Mouse (Mus musculus) myocyte (in vitro differentiated cells): Measurements from ENCODE around the gene Cnp. TPM values are rescaled to one million over a fixed set of nuclear protein-coding genes. Genes with fewer than 3 reads are reported as not detected.

Experiments
- H3K27me3 ChIP-seq: one replicate; pipeline ENCODE4 v1.6.1; 2011; ENCODE audit not compliant: control insufficient read depth, insufficient read depth, insufficient read length
- H3K36me3 ChIP-seq: one replicate; pipeline ENCODE4 v1.6.1; 2011; ENCODE audit not compliant: control insufficient read depth, insufficient read depth
- H3K4me2 ChIP-seq: one replicate; pipeline ENCODE4 v1.6.1; 2011; ENCODE audit warnings: low read depth, control low read depth
- H3K4me3 ChIP-seq: one replicate; pipeline ENCODE4 v1.5.1; 2011; ENCODE audit warnings: mild to moderate bottlenecking, control low read depth, moderate library complexity
- H3K79me2 ChIP-seq: one replicate; pipeline ENCODE4 v1.6.1; 2011; ENCODE audit not compliant: control insufficient read depth, insufficient read depth
- H3ac ChIP-seq: one replicate; pipeline ENCODE4 v1.6.1; 2011; ENCODE audit not compliant: control insufficient read depth, insufficient read length
- CEBPB ChIP-seq: IDR thresholded peaks from 2 replicates; pipeline ENCODE4 v1.6.1; 2011; ENCODE audit warnings: mild to moderate bottlenecking, moderate library complexity; ENCODE audit not compliant: poor library complexity, insufficient read depth, severe bottlenecking
- E2F4 ChIP-seq: IDR thresholded peaks from one replicate; pipeline ENCODE4 v1.6.1; 2011; ENCODE audit warnings: mild to moderate bottlenecking, control low read depth, moderate library complexity; ENCODE audit not compliant: insufficient read depth
- MAX ChIP-seq: IDR thresholded peaks from one replicate; pipeline ENCODE4 v1.6.1; 2011; ENCODE audit warnings: low read depth, mild to moderate bottlenecking, control low read depth
- MYOD1 ChIP-seq, 3 experiments: IDR thresholded peaks; one replicate each; pipeline ENCODE4 v1.6.1; 2011; ENCODE audit warnings: control low read depth in 2 of 3, low read depth in 2 of 3, mild to moderate bottlenecking in 2 of 3, moderate library complexity in 1 of 3; ENCODE audit not compliant: insufficient read length in 2 of 3, control insufficient read depth in 1 of 3
- MYOG ChIP-seq, 3 experiments: IDR thresholded peaks; one replicate each; pipeline ENCODE4 v1.6.1; 2011; ENCODE audit warnings: control low read depth in 2 of 3, low read depth in 2 of 3, mild to moderate bottlenecking in 2 of 3; ENCODE audit not compliant: insufficient read length in 2 of 3, control insufficient read depth in 1 of 3, insufficient read depth in 1 of 3
- POLR2A ChIP-seq: IDR thresholded peaks from one replicate; pipeline ENCODE4 v1.6.1; 2011; ENCODE audit warnings: low read depth, mild to moderate bottlenecking, control low read depth, moderate library complexity; ENCODE audit not compliant: insufficient read length
- POLR2AphosphoS2 ChIP-seq: IDR thresholded peaks from one replicate; pipeline ENCODE4 v1.6.1; 2011; ENCODE audit warnings: low read depth, control low read depth; ENCODE audit not compliant: insufficient read length
- REST ChIP-seq: IDR thresholded peaks from one replicate; pipeline ENCODE4 v1.6.1; 2011; ENCODE audit warnings: mild to moderate bottlenecking, control low read depth, moderate library complexity; ENCODE audit not compliant: insufficient read depth, insufficient read length
- SRF ChIP-seq: IDR thresholded peaks from one replicate; pipeline ENCODE4 v1.6.1; 2011; ENCODE audit warnings: low read depth; ENCODE audit not compliant: control insufficient read depth, insufficient read length
- TCF12 ChIP-seq: IDR thresholded peaks from one replicate; pipeline ENCODE4 v1.6.1; 2011; ENCODE audit warnings: mild to moderate bottlenecking, control low read depth; ENCODE audit not compliant: poor library complexity, insufficient read depth, severe bottlenecking
- TCF3 ChIP-seq: IDR thresholded peaks from one replicate; pipeline ENCODE4 v1.6.1; 2011; ENCODE audit warnings: low read depth, control low read depth; ENCODE audit not compliant: insufficient read length
- USF1 ChIP-seq: IDR thresholded peaks from one replicate; pipeline ENCODE4 v1.6.1; 2011; ENCODE audit warnings: low read depth, mild to moderate bottlenecking, control low read depth, moderate library complexity
- polyA plus RNA-seq: library from polyadenylated mRNA; unstranded; fragments of >200 nt; fragmentation: generic; extraction: Trizol; gene quantifications from one replicate; pipeline ENCODE4 v1.2.1, GENCODE M21; 2012; ENCODE audit warnings: missing spikeins

Cnp gene
- polyA plus RNA-seq, 1 experiment, result 18.5 TPM

DNA sequence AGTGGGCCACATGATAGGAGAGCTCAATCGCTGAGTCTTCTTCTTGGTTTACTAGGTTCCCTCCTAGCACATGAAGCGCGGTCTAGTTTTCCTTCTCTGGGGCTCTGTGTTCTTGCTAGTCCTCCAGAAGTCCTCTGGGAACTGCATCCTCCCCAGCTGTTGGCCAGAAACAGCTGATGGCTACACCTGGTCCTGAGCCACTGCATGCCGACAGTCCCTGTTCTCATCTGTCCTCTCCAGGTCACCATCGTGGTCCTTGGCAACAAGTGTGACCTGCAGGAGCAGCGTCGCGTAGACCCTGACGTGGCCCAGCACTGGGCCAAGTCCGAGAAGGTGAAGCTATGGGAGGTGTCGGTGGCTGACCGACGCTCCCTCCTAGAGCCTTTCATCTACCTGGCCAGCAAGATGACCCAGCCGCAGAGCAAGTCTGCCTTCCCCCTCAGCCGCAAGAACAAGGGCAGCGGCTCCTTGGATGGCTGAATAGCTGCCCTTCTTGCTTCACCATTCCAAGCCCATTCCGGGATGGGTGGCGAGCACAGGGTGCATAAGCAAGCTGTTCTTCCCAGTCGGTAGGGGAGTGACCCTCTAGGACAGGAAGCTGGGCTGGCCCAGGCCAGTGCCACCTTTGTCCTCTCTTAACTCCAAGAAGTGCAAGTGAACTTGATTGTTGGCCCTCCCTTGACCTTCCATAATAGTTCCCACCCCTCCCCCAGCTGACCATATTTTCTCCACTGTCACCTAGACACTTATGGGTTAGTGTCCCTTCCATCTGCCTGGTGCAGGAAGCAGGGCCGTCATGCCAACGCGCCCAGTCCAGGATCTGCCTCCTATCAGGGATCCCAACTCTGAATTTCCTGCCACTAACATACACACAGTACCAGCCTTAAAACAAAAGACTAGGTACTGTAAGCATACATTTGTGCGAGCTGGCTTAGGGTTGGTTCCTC, 51.3 kb downstream of the Cnp start:
- H3K36me3 ChIP-seq, result peaks cover 14% of the 10 kb centered on the region
- H3ac ChIP-seq, result no peak overlapping the region
- H3K79me2 ChIP-seq, result peaks cover 6% of the 10 kb centered on the region
- no peak overlapping the region for H3K4me2 ChIP-seq
- no peak overlapping the region for H3K4me3 ChIP-seq
- TF ChIP-seq SRF (no peak), MAX (no peak), MYOD1 (IDR thresholded peaks at IDR 0.05; ENCODE audit: control insufficient read depth in 1 of 3, insufficient read length in 2 of 3, low read depth in 2 of 3) (peak in 2 of 3 experiments; percentile 29 to 71), TCF3 (no peak), MYOG (IDR thresholded peaks at IDR 0.05; ENCODE audit: control insufficient read depth in 1 of 3, insufficient read depth in 1 of 3, insufficient read length in 2 of 3, low read depth in 2 of 3) (peak in 2 of 3 experiments; percentile 70 to 74), REST (no peak), CEBPB (no peak), E2F4 (no peak), POLR2A (no peak), TCF12 (no peak), POLR2AphosphoS2 (peak; percentile 18), USF1 (no peak)
- no peaks in the 10 kb centered on the region for H3K27me3 ChIP-seq

DNA sequence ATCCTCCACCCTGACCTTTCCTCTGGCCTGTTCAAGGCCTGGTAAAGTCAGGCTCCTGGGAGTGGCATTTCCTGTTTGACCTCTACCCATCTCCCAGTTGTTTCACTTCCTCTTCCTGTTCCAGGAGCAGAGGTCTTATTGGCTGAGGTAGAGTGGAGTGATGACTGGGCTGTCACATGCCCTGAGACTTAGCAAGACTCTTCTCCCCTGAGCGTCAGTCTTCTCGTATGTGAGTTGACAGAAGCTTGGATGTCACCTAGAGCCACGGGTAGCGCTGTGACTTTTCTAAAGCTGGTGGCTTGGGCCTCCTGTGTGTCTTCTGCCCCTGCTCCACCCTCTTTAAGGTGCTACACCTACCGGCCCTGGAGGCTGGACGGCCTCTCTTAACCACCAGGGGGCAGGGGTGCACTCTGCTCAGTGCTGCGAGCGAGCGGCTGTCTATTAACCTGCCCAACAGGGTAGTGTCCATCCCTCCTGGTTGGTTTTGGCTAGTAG, 52.0 kb downstream of the Cnp start:
- peaks cover 6% of the 10 kb centered on the region for H3K79me2 ChIP-seq
- peaks cover 14% of the 10 kb centered on the region for H3K36me3 ChIP-seq
- TF ChIP-seq POLR2AphosphoS2 (no peak), POLR2A (no peak), REST (no peak), MAX (no peak)
- no peaks in the 10 kb centered on the region for H3K27me3 ChIP-seq
- H3ac ChIP-seq, result no peak overlapping the region
- H3K4me2 ChIP-seq, result no peak overlapping the region
- no peak overlapping the region for H3K4me3 ChIP-seq

DNA sequence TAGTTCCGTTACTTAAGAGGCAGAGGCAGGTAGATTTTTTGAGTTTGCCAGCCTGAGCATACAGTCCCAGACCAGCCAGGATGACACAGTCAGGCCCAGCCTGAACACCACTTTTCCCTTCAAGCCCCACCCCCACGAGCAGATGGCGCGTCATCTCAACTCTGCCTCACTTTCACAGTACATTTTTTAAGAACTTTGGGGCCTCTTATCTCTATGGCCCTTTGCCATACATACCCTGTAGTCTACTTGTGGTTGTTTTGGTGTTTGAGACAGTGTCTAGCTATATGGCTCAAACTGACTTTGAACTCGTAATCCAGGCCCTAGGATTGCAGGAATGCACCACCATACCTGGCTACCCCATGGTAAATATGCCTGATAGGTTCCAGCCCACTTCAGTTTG, 53.4 kb downstream of the Cnp start:
- H3K4me2 ChIP-seq, result peak overlapping the region; percentile 37
- H3K4me3 ChIP-seq, result no peak overlapping the region
- H3ac ChIP-seq, result no peak overlapping the region
- peaks cover 5% of the 10 kb centered on the region for H3K27me3 ChIP-seq
- peaks cover 6% of the 10 kb centered on the region for H3K79me2 ChIP-seq
- no peak for TF ChIP-seq MAX
- TF ChIP-seq MYOG (IDR thresholded peaks at IDR 0.05; ENCODE audit: control insufficient read depth in 1 of 3, insufficient read depth in 1 of 3, insufficient read length in 2 of 3, low read depth in 2 of 3), result peak in 1 of 3 experiments; percentile 38
- TF ChIP-seq MYOD1 (IDR thresholded peaks at IDR 0.05; ENCODE audit: control insufficient read depth in 1 of 3, insufficient read length in 2 of 3, low read depth in 2 of 3), result peak in 2 of 3 experiments; percentile 34 to 67
- peaks cover 14% of the 10 kb centered on the region for H3K36me3 ChIP-seq

DNA sequence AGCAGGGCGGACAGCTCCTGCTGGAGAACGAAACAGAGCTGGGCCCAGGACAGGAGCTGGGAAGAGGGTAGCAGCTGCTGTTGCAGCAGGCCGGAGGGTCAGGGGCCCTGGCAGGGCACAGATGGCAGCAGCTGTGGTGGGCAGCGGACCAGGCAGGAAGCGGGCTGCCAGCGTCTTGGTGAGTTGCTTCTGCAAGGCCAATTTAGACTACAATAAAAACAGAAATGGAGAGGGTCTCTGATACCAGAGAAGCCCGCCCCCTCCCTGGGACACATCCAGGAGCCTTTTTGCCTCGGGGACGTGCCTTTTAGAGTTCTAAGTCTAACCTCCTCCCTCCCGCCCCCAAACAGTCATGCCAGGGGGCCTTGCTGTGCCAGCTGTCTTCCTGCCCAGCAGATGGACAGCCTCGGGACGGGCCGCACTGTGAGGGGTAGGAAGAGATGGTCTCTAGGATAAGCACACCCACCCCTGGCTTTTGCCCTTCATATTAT, 54.2 kb downstream of the Cnp start:
- TF ChIP-seq E2F4 (no peak), USF1 (no peak), CEBPB (no peak), SRF (no peak), MYOD1 (IDR thresholded peaks at IDR 0.05; ENCODE audit: control insufficient read depth in 1 of 3, insufficient read length in 2 of 3, low read depth in 2 of 3) (peak in 2 of 3 experiments; percentile 96 to 99), TCF12 (peak; percentile 83), MYOG (IDR thresholded peaks at IDR 0.05; ENCODE audit: control insufficient read depth in 1 of 3, insufficient read depth in 1 of 3, insufficient read length in 2 of 3, low read depth in 2 of 3) (peak; percentile 84 to 100 (median 97)), MAX (no peak), POLR2AphosphoS2 (peak; percentile 63), REST (no peak), POLR2A (peak; percentile 25), TCF3 (peak; percentile 98)
- Histone ChIP-seq H3K27me3 (peaks cover 5% of the 10 kb centered on the region), H3K4me3 (no peak overlapping the region), H3ac (no peak overlapping the region), H3K36me3 (peaks cover 14% of the 10 kb centered on the region), H3K4me2 (peak overlapping the region; percentile 37), H3K79me2 (peaks cover 6% of the 10 kb centered on the region)

DNA sequence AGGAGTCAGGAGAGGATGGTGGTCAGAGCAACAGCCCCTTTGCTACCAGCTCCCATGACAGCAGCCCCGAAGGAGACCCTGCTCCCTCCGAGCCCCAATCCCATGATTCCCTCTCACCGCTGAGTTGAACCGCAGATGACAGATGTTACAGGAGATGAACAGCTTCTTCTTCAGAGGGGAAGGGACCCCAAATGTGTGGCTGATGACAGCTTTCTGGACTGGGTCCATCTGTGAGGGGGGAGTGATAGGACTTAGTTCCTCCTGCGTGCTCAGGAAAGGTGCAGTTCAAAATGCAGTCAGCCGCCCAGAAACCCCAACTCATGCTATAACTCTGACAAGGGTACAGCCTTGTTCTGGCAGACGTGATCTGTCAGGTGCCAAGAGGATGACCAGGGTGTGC, 59.8 kb downstream of the Cnp start:
- Histone ChIP-seq H3K36me3 (no peaks in the 10 kb centered on the region), H3K27me3 (peaks cover 39% of the 10 kb centered on the region), H3ac (no peak overlapping the region), H3K4me2 (no peak overlapping the region), H3K4me3 (no peak overlapping the region), H3K79me2 (no peaks in the 10 kb centered on the region)
- TF ChIP-seq E2F4 (no peak), REST (no peak), MYOG (IDR thresholded peaks at IDR 0.05; ENCODE audit: control insufficient read depth in 1 of 3, insufficient read depth in 1 of 3, insufficient read length in 2 of 3, low read depth in 2 of 3) (no peak), TCF3 (no peak), TCF12 (no peak), USF1 (no peak), SRF (no peak), MAX (no peak), CEBPB (no peak), POLR2A (no peak), MYOD1 (IDR thresholded peaks at IDR 0.05; ENCODE audit: control insufficient read depth in 1 of 3, insufficient read length in 2 of 3, low read depth in 2 of 3) (no peak), POLR2AphosphoS2 (no peak)
